Mouse (Mus musculus) kidney, postnatal 14 days (tissue): ENCODE data around the gene Scamp3.
"Not testable (repeated sequence)": the region's sequence is repeated elsewhere in the genome, so short reads cannot be mapped to it uniquely, and the experiment has no call there.

Source experiments
- DNase-seq: peaks from one replicate; pipeline ENCODE4 v3.0.0; 2022; ENCODE audit warnings: mixed read lengths

Scamp3 gene

GRCm38 (mm10) chr3:89199839-89200238 is 22.6 kb downstream of the Scamp3 start:
- DNase-seq = no peak

GRCm38 (mm10) chr3:89202253-89203141 is 25.2 kb downstream of the Scamp3 start, which contains the start of gene Gba:
Gene Gba (plus strand): TSS chr3:89202928.
- peak; percentile 89 for DNase-seq

- DNase-seq = no peak
These were observed 25.9 kb downstream of the Scamp3 start for GRCm38 (mm10) chr3:89203142-89203514.

- no peak for DNase-seq
These were observed 28.8 kb downstream of the Scamp3 start for GRCm38 (mm10) chr3:89206079-89206478.

- DNase-seq = no peak
These were observed 29.4 kb downstream of the Scamp3 start for GRCm38 (mm10) chr3:89206695-89207094.

GRCm38 (mm10) chr3:89208075-89208657 is 30.9 kb downstream of the Scamp3 start:
- DNase-seq = no peak

- no peak for DNase-seq
These were observed 31.5 kb downstream of the Scamp3 start for GRCm38 (mm10) chr3:89208736-89209135.

- DNase-seq = no peak
These were observed 32.5 kb downstream of the Scamp3 start for GRCm38 (mm10) chr3:89209731-89210130.

GRCm38 (mm10) chr3:89210162-89210561 is 32.9 kb downstream of the Scamp3 start:
- DNase-seq = peak; percentile 41

- peak; percentile 77 for DNase-seq
These were observed 33.5 kb downstream of the Scamp3 start for GRCm38 (mm10) chr3:89210731-89211130.

GRCm38 (mm10) chr3:89213803-89214530 is 36.7 kb downstream of the Scamp3 start:
- peak; percentile 95 for DNase-seq

- DNase-seq = no peak
These were observed 37.6 kb downstream of the Scamp3 start, which contains the start of gene Thbs3 for GRCm38 (mm10) chr3:89214681-89215411. Gene Thbs3 (plus strand): TSS chr3:89215180.

GRCm38 (mm10) chr3:89215853-89216252 is 38.6 kb downstream of the Scamp3 start:
- DNase-seq = peak; percentile 89

- not testable (repeated sequence) for DNase-seq
These were observed 39.1 kb downstream of the Scamp3 start for GRCm38 (mm10) chr3:89216407-89216806.

- no peak for DNase-seq
These were observed 41.0 kb downstream of the Scamp3 start for GRCm38 (mm10) chr3:89218271-89218670.

- DNase-seq = no peak
These were observed 42.3 kb downstream of the Scamp3 start for GRCm38 (mm10) chr3:89219546-89219945.

- DNase-seq = no peak
These were observed 43.9 kb downstream of the Scamp3 start for GRCm38 (mm10) chr3:89221167-89221566.

- DNase-seq = no peak
These were observed 47.5 kb downstream of the Scamp3 start for GRCm38 (mm10) chr3:89224796-89225195.

- no peak for DNase-seq
These were observed 48.1 kb downstream of the Scamp3 start for GRCm38 (mm10) chr3:89225321-89225815.

GRCm38 (mm10) chr3:89225918-89226317 is 48.6 kb downstream of the Scamp3 start:
- no peak for DNase-seq

- DNase-seq = no peak
These were observed 49.1 kb downstream of the Scamp3 start for GRCm38 (mm10) chr3:89226361-89226760.

- DNase-seq = no peak
These were observed 49.6 kb downstream of the Scamp3 start, which contains the start of gene Mtx1 for GRCm38 (mm10) chr3:89226900-89227299. Gene Mtx1 (minus strand): TSS chr3:89227088.
